Mouse (Mus musculus): ENCODE data around the gene Grik4.

GRCm38 (mm10) chr9:42649872-42650271 is 294.4 kb downstream of the Grik4 start:
- TF ChIP-seq CTCF (conservative IDR thresholded peaks at IDR 0.05; ENCODE audit: low read length) = no peak
- no peak for TF ChIP-seq POU5F1 (IDR thresholded peaks at IDR 0.05; ENCODE audit: borderline replicate concordance, low read length)

Measured in E14TG2a.4 (cell line).